ENCODE assay signal across 29 mouse cellular contexts in the genomic region with DNA sequence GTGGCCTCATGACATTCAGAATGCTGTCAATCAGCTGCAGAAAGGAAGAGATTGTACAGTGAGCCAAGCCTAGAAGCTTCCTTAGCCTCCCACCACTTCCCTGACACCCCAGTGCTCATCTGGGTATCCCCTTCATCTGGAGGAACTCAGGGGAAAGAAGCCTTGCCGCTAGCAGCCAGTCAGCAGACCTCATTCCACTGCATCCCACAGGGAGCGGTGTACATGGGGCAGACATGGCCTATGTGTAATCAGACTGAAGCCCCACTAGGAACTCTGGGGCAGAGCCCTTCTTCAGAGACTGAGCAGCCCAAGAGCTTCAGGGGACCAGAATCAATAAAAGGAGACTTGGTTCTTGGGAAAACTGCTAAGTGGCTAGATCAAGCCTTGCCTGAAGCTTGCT. TPM values are rescaled to one million over a fixed set of nuclear protein-coding genes. Genes with fewer than 3 reads are reported as not detected.
DNase-seq lines count a peak whose midpoint lies in the region; ATAC-seq and TF ChIP-seq lines count a peak whose summit lies in the region.
"Had no signal": no experiment of that assay in that cellular context is flagged by ENCODE, and none has a peak within 500 bp of the region (broad histone marks: within the 10 kb centered on the region; RNA-seq: fewer than 3 reads in every experiment).

No protein-coding gene starts in this region.

- H3K27me3 ChIP-seq in erythroblast, embryonic 14.5 days (ENCODE audit: control insufficient read depth) = no peaks in the 10 kb centered on the region
- no peaks in the 10 kb centered on the region for H3K27me3 ChIP-seq in megakaryocyte, embryonic 14.5 days (replicated peaks)
- H3K27me3 ChIP-seq in liver, embryonic 14.5 days (ENCODE audit: control insufficient read depth, insufficient read depth, low read length) = no peaks in the 10 kb centered on the region
- H3K27me3 ChIP-seq: embryonic facial prominence, embryonic 15.5 days; heart, embryonic 13.5 days; intestine, embryonic 15.5 days; lung, embryonic 15.5 days; midbrain, embryonic 13.5 days; Patski had no signal

- H3K27ac ChIP-seq in liver, embryonic 14.5 days = peak overlapping the region; percentile 95
- H3K27ac ChIP-seq: embryonic facial prominence, embryonic 10.5 days; embryonic facial prominence, embryonic 15.5 days; heart, embryonic 13.5 days; hindbrain, embryonic 10.5 days; layer of hippocampus, adult 2 months; lung, embryonic 15.5 days; midbrain, embryonic 13.5 days had no signal

- no peak for TF ChIP-seq CTCF in liver, embryonic 14.5 days (IDR thresholded peaks at IDR 0.05; ENCODE audit: low read depth)

- WGBS in liver, embryonic 14.5 days (ENCODE audit: insufficient replicate concordance) = 83% methylated on average over 2 of the region's 2 CpGs

- H3K4me1 ChIP-seq in erythroblast, embryonic 14.5 days (ENCODE audit: control insufficient read depth) = peaks cover 87% of the 10 kb centered on the region
- H3K4me1 ChIP-seq in megakaryocyte, embryonic 14.5 days = peaks cover 57% of the 10 kb centered on the region
- H3K4me1 ChIP-seq in liver, embryonic 14.5 days (replicated peaks; ENCODE audit: control insufficient read depth in 2 of 2, insufficient read depth in 2 of 2, low read length in 1 of 2) = peaks cover 53 to 56% of the 10 kb centered on the region in 2 experiments
- H3K4me1 ChIP-seq: midbrain, embryonic 13.5 days had no signal

- peaks cover 4% of the 10 kb centered on the region for H3K9me3 ChIP-seq in erythroblast, embryonic 14.5 days (ENCODE audit: control insufficient read depth, low read length)
- H3K9me3 ChIP-seq in megakaryocyte, embryonic 14.5 days = no peaks in the 10 kb centered on the region
- no peaks in the 10 kb centered on the region; the same call in 1 of the 2 replicates for H3K9me3 ChIP-seq in liver, embryonic 14.5 days (ENCODE audit: control insufficient read depth, low read length)
- H3K9me3 ChIP-seq: embryonic facial prominence, embryonic 10.5 days; embryonic facial prominence, embryonic 15.5 days; heart, embryonic 13.5 days; hindbrain, embryonic 10.5 days; intestine, embryonic 15.5 days; lung, embryonic 15.5 days; midbrain, embryonic 13.5 days had no signal

- peaks cover 44% of the 10 kb centered on the region for H3K36me3 ChIP-seq in erythroblast, embryonic 14.5 days (ENCODE audit: control insufficient read depth)
- H3K36me3 ChIP-seq in megakaryocyte, embryonic 14.5 days (replicated peaks; ENCODE audit: low read length) = no peaks in the 10 kb centered on the region
- no peaks in the 10 kb centered on the region for H3K36me3 ChIP-seq in liver, embryonic 14.5 days (replicated peaks; ENCODE audit: control insufficient read depth, insufficient read depth, low read depth)
- H3K36me3 ChIP-seq: embryonic facial prominence, embryonic 10.5 days; embryonic facial prominence, embryonic 15.5 days; G1E; heart, embryonic 13.5 days; hindbrain, embryonic 10.5 days; intestine, embryonic 15.5 days; lung, embryonic 15.5 days; midbrain, embryonic 13.5 days had no signal

- peak overlapping the region; percentile 17 for H3K4me3 ChIP-seq in erythroblast, embryonic 14.5 days (replicated peaks)
- H3K4me3 ChIP-seq in megakaryocyte, embryonic 14.5 days (replicated peaks) = peak overlapping the region; percentile 42
- no peak overlapping the region for H3K4me3 ChIP-seq in liver, embryonic 14.5 days (ENCODE audit: insufficient read depth in 1 of 2, low read depth in 2 of 2, low read length in 2 of 2)
- H3K4me3 ChIP-seq: embryonic facial prominence, embryonic 10.5 days; embryonic facial prominence, embryonic 15.5 days; heart, embryonic 13.5 days; hindbrain, embryonic 10.5 days; intestine, embryonic 15.5 days; layer of hippocampus, adult 2 months; lung, embryonic 15.5 days; midbrain, embryonic 13.5 days had no signal

- H3K9ac ChIP-seq in liver, embryonic 14.5 days (replicated peaks) = peak overlapping the region; percentile 78
- H3K9ac ChIP-seq: embryonic facial prominence, embryonic 15.5 days; heart, embryonic 13.5 days; intestine, embryonic 15.5 days; lung, embryonic 15.5 days; midbrain, embryonic 13.5 days had no signal

- no peak for DNase-seq in liver, embryonic 14.5 days (ENCODE audit: low read depth in 3 of 3, low spot score in 3 of 3)
- no peak for DNase-seq in adrenal gland, postnatal 36 days
- no peak for DNase-seq in testis, postnatal 14 days (ENCODE audit: low spot score)
- no peak for DNase-seq in adipocyte (ENCODE audit: low spot score)
- DNase-seq: adrenal gland, postnatal 14 days; cerebellum, adult 8-10 months; cerebellum, postnatal 25 days; gastrocnemius, postnatal 25 days; heart, adult 18-20 months; heart, postnatal 10 days; kidney, adult 2 months; kidney, postnatal 36 days; left cerebral cortex, postnatal 4 days had no signal

- ATAC-seq in erythroblast, adult 5-6 weeks (replicated peaks; ENCODE audit: low FRiP score, poor library complexity, severe bottlenecking) = no peak
- no peak for ATAC-seq in megakaryocyte, adult 5-6 weeks (ENCODE audit: poor library complexity, severe bottlenecking)
- no peak for ATAC-seq in liver, embryonic 14.5 days (ENCODE audit: insufficient read depth)
- ATAC-seq: forebrain, embryonic 16.5 days; hindbrain, embryonic 16.5 days; midbrain, embryonic 13.5 days; Patski had no signal

- H3K4me2 ChIP-seq in liver, embryonic 14.5 days (ENCODE audit: low read depth) = peak overlapping the region; percentile 63
- H3K4me2 ChIP-seq: embryonic facial prominence, embryonic 15.5 days; intestine, embryonic 15.5 days; lung, embryonic 15.5 days; midbrain, embryonic 13.5 days had no signal

- no peak for TF ChIP-seq EP300 in liver, embryonic 14.5 days (IDR thresholded peaks at IDR 0.05; ENCODE audit: low read depth)

RNA-seq across cellular contexts. Expression of a gene that starts 33.3 kb away (rescaled TPM):
- polyA plus RNA-seq in erythroblast, embryonic 14.5 days (2012) = 12.7 and 17.8 TPM in 2 replicates
- total RNA-seq in erythroblast, adult 5-6 weeks (2015; ENCODE audit: low replicate concordance) = 871 and 922 TPM in 2 replicates
- total RNA-seq in erythroblast, adult 5-6 weeks (2017; ENCODE audit: low replicate concordance) = 1,326 and 1,581 TPM in 2 replicates
- 11.4 and 14.3 TPM in 2 replicates for polyA plus RNA-seq in megakaryocyte, embryonic 14.5 days (2012; ENCODE audit: insufficient read depth, low replicate concordance)
- 257 and 258 TPM in 2 replicates for total RNA-seq in megakaryocyte, adult 5-6 weeks (2015)
- total RNA-seq in megakaryocyte, adult 5-6 weeks (2017) = 235 and 244 TPM in 2 replicates
- 47.8 and 68.9 TPM in 2 replicates for polyA plus RNA-seq in liver, embryonic 14.5 days (2012; rRNA removed)
- 57.8 and 64.4 TPM in 2 replicates for polyA plus RNA-seq in liver, embryonic 14.5 days (2014; fragmentation: Nextera tagmentation; extraction: Ambion mirVana)
- total RNA-seq in adrenal gland, postnatal 36 days (2021) = 100 to 1,000 TPM; 139 to 142 TPM

Comparison
In these comparisons a context has a peak if more than half of its experiments do, and no peak if none do; other contexts are left out.
1. H3K4me3 ChIP-seq: peak in erythroblast, embryonic 14.5 days (single experiment) and megakaryocyte, embryonic 14.5 days (single experiment); none in liver, embryonic 14.5 days (0 of 2).